Mouse (Mus musculus) limb, embryonic 12.5 days (tissue): Measurements from ENCODE around the gene Ssh2. TPM values are rescaled to one million over a fixed set of nuclear protein-coding genes. Genes with fewer than 3 reads are reported as not detected.

Experiments used
- ATAC-seq: fragments of 200-750 bp; cut with Nextera tagmentation; 2 replicates; pipeline ENCODE4 v1.8.0; 2017; ENCODE audit warnings: low read depth, moderate TSS enrichment; ENCODE audit not compliant: insufficient number of reproducible peaks, insufficient read depth, low FRiP score, low TSS enrichment
- H3K27ac ChIP-seq: fragments of 300-500 bp; sonication (generic); 2 replicates; pipeline ENCODE4 v1.5.1; 2016; ENCODE audit warnings: mild to moderate bottlenecking, moderate library complexity
- H3K27me3 ChIP-seq: fragments of 300-500 bp; sonication (generic); 2 replicates; pipeline ENCODE4 v1.6.1; 2016; ENCODE audit warnings: mild to moderate bottlenecking, moderate library complexity
- H3K36me3 ChIP-seq: fragments of 300-500 bp; sonication (generic); 2 replicates; pipeline ENCODE4 v1.6.1; 2016; ENCODE audit warnings: mild to moderate bottlenecking, moderate library complexity
- H3K4me1 ChIP-seq: fragments of 300-500 bp; sonication (generic); replicated peaks from 2 replicates; pipeline ENCODE4 v1.6.1; 2016
- H3K4me2 ChIP-seq: fragments of 300-500 bp; sonication (generic); 2 replicates; pipeline ENCODE4 v1.6.1; 2016; ENCODE audit warnings: mild to moderate bottlenecking, moderate library complexity
- H3K4me3 ChIP-seq: fragments of 300-500 bp; sonication (generic); replicated peaks from 2 replicates; pipeline ENCODE4 v1.5.1; 2016; ENCODE audit warnings: mild to moderate bottlenecking
- H3K9ac ChIP-seq: fragments of 300-500 bp; sonication (generic); replicated peaks from 2 replicates; pipeline ENCODE4 v1.6.1; 2016; ENCODE audit warnings: mild to moderate bottlenecking, moderate library complexity
- H3K9me3 ChIP-seq: fragments of 300-500 bp; sonication (generic); 2 replicates; pipeline ENCODE4 v1.6.1; 2016; ENCODE audit warnings: mild to moderate bottlenecking, moderate library complexity
- WGBS: fragments of 180-500 bp; shearing (Covaris S2); methylation state at CpG from one replicate; pipeline ENCODE4 v1.1.7; 2016; 5-methylcytosine and 5-hydroxymethylcytosine counted together
- polyA plus RNA-seq: library from polyadenylated mRNA; unstranded; fragments of >200 nt; fragmentation: Nextera tagmentation; extraction: Ambion mirVana; gene quantifications from 2 replicates; pipeline ENCODE4 v1.2.1, GENCODE M21; 2016

Ssh2 gene
- polyA plus RNA-seq, 1 experiment from 2014 or later: 9.2 TPM

DNA sequence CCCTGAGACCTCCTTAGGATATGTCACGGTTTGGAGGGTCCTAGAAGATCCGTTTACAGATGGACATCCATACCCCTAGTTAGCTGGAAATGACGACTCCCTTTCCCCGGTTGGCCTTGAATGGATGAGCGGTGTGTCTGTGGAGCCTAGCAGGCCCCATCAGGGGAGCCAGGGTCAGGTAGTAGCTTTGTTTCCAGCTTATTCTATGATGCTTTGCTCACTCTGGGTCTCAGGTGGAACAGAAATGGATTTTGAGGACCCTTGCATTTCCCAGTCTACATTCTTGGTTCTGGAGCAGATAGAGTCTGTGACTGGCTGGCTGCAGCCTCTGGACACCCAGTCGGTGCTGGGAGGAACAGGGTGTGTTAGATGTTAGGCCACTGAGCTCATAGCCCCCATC is 278.7 kb downstream of the Ssh2 start:
- Histone ChIP-seq H3K4me3 (peak overlapping the region; percentile 97; the same call in 1 of the 2 replicates), H3K9ac (peak overlapping the region; percentile 97; the same call in 1 of the 2 replicates), H3K27ac (no peak overlapping the region), H3K9me3 (no peaks in the 10 kb centered on the region), H3K4me2 (peak overlapping the region; percentile 90), H3K27me3 (no peaks in the 10 kb centered on the region), H3K36me3 (peaks cover 10% of the 10 kb centered on the region), H3K4me1 (peaks cover 69% of the 10 kb centered on the region)
- ATAC-seq: no peak
- WGBS: 80% methylated on average over 6 of the region's 6 CpGs

DNA sequence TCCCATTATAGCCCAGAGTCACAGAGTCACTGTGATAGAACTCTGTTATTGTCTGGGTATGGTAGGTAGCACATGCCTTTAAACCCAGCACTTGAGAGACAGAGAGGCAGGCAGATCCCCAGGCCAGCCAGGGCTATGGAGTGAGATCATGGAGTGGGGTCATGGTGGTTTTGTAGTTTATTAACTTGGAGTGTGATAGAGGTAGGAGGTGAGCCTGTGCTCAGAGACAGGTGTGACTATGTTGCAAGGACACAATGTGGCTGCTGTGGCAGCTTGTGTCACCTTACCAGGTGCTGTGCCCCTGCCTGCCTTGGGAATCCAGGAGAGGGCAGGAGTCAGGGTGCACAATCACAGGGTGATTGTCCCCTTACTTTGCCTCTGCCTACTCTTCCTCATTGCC is 279.4 kb downstream of the Ssh2 start:
- Histone ChIP-seq H3K9me3 (no peaks in the 10 kb centered on the region), H3K4me3 (no peak overlapping the region), H3K27me3 (no peaks in the 10 kb centered on the region), H3K4me1 (peaks cover 70% of the 10 kb centered on the region), H3K36me3 (peaks cover 17% of the 10 kb centered on the region), H3K4me2 (0 out of 2 replicates have a peak overlapping the region, but pooled peaks have one; percentile 2), H3K27ac (no peak overlapping the region), H3K9ac (no peak overlapping the region)
- no peak for ATAC-seq

DNA sequence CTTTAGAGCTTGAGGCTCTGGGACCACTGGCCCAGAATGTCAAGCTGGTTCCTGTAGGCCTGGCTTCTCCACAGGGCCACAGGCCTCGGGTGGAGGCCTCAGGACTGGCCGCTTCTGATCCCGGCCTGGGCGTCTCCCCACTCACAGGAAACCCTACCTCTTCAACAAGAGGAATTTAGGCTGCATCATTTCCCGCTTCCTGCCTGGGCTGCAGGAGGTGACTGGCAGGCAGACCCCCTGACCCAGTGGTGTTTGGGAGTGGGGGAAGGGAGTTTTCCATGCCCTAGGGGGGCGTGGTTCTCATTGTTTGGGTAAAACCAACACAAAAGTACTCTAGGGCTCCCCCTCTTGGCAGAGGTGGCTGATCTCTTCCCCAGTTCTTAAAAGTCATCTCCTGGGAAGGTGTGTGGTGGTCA is 281.3 kb downstream of the Ssh2 start:
- H3K9me3 ChIP-seq: no peaks in the 10 kb centered on the region
- H3K27me3 ChIP-seq: no peaks in the 10 kb centered on the region
- peak overlapping the region; percentile 75 for H3K27ac ChIP-seq
- no peak overlapping the region; the same call in 1 of the 2 replicates for H3K9ac ChIP-seq
- H3K36me3 ChIP-seq: peaks cover 35% of the 10 kb centered on the region
- ATAC-seq: no peak
- 9% methylated on average over 6 of the region's 6 CpGs for WGBS
- no peak overlapping the region for H3K4me3 ChIP-seq
- H3K4me2 ChIP-seq: peak overlapping the region; percentile 24; the same call in 1 of the 2 replicates
- H3K4me1 ChIP-seq: peaks cover 63% of the 10 kb centered on the region

DNA sequence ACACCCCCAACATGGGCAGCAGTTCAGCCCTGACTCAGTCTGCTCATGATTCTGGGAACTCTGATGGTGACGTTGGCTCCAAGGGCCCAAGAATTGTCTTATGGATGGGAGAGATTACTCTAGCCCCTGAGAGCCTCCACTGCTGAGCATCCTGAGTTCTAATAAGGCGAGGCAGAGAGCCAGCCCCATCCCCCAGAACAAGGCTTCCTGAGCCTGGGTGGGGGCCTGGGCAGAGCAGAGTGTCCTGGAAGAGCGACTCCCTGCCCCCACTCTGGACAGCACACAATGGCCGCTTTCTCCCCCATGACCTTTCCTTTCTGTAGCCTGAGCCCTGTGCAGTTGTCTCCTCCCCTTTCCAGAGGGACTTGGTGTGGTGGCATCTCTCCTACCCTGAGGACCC is 281.8 kb downstream of the Ssh2 start:
- no peak for ATAC-seq
- Histone ChIP-seq H3K4me2 (no peak overlapping the region), H3K9ac (no peak overlapping the region), H3K36me3 (peaks cover 40% of the 10 kb centered on the region), H3K9me3 (no peaks in the 10 kb centered on the region), H3K4me1 (peaks cover 58% of the 10 kb centered on the region), H3K27ac (peak overlapping the region; percentile 75), H3K27me3 (no peaks in the 10 kb centered on the region), H3K4me3 (no peak overlapping the region)
- 50% methylated on average over 4 of the region's 4 CpGs for WGBS

DNA sequence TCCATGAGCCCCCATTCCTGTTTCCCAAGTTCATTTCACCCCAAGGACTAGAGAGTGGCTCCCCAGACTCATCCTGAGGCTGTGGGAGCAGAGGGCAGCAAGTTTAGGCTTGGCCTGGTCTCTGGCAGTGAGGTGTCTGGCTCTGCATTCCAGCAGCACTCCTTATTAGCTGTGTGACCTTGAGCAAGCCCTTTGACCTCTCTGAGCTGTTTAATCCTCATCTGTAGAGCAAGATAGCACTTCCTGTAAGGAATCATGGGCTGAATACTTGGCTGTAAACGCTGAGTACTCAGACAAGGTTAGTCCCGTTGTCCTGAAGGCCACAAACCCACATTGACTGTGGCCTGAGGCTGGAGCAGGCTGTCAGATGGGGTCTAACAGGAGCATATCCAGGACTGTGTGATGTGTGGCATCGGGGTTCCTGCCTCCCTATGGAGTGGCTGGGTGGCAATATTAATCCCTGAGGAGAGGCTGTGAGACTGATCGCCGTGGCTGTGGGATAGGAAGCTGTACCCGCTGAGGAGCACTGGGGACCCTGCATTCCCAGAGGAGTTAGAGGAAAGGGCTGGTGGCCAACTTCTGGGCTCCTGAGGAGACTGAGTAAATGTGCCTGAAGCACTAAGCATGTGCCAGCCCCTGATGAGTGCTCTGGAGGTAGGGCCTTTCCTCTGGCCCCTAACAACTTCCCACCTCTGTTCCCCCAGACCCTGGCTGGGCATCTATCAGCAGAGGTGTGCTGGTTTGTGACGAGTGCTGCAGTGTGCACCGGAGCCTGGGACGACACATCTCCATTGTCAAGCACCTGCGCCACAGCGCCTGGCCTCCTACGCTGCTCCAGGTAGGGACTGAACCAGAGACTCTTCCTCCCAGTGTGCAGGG is 282.4 kb downstream of the Ssh2 start:
- H3K4me3 ChIP-seq: no peak overlapping the region
- 73% methylated on average over 12 of the region's 12 CpGs for WGBS
- no peaks in the 10 kb centered on the region for H3K9me3 ChIP-seq
- H3K4me2 ChIP-seq: no peak overlapping the region
- ATAC-seq: no peak
- peak overlapping the region; percentile 75 for H3K27ac ChIP-seq
- no peak overlapping the region for H3K9ac ChIP-seq
- H3K27me3 ChIP-seq: no peaks in the 10 kb centered on the region
- H3K4me1 ChIP-seq: peaks cover 58% of the 10 kb centered on the region
- peaks cover 46% of the 10 kb centered on the region for H3K36me3 ChIP-seq

DNA sequence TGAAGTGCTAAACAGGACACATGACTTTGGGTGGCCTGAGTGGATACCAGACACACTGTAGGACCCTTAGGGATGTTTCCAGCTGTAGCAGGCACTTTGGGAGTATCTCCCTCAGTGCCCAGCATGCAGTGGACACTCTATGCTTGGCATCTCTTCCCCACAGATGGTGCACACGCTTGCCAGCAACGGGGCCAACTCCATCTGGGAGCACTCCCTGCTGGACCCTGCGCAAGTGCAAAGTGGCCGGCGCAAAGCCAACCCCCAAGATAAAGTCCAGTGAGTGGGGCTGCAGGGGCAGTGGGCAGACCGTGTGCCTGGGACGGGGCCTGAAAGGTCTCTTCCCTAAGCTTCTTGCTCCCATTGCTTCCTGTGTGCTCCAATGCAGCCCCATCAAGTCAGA is 283.3 kb downstream of the Ssh2 start:
- Histone ChIP-seq H3K36me3 (peaks cover 55% of the 10 kb centered on the region), H3K27me3 (no peaks in the 10 kb centered on the region), H3K9ac (0 out of 2 replicates have a peak overlapping the region, but pooled peaks have one; percentile 27), H3K9me3 (no peaks in the 10 kb centered on the region), H3K27ac (no peak overlapping the region), H3K4me3 (no peak overlapping the region), H3K4me2 (no peak overlapping the region), H3K4me1 (peaks cover 51% of the 10 kb centered on the region)
- WGBS: 89% methylated on average over 7 of the region's 7 CpGs
- no peak for ATAC-seq

DNA sequence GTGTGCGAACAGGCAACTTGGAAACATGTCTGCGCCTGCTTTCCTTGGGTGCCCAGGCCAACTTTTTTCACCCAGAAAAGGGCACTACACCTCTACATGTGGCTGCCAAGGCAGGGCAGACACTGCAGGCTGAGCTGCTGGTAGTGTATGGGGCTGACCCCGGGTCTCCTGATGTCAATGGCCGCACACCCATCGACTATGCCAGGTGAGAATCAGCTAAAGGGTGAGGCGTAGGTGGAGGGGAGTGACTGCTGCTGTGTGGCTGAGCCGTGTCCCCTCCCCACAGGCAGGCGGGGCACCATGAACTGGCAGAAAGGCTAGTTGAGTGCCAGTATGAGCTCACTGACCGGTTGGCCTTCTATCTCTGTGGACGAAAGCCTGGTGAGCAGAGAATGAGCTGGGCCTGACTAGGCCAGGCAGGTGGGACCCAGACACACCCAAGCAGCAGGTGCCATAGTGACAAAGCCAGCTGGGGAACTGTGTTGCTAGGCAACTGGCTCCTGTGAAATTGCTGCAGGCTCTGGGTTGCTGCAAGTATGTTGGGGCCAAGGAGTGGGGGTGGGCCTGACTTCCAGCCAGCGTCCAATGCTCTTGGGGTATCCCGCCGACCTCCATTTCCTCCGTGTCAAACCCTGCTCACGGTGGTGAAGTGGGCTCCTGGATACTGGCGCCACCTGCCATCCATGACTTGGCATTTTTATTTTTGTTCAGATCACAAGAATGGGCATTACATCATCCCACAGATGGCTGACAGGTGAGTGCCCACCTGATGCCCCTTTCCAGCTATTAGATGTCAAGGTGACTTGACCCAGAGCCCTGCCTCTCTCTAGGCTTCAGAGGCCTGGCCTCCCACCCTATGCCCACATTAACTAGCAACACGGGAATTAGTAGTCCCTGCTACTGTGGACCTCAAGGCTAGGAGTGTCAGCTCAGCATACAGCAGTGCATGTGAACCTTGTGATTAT is 284.6 kb downstream of the Ssh2 start:
- no peak overlapping the region for H3K4me3 ChIP-seq
- H3K27ac ChIP-seq: no peak overlapping the region
- no peak for ATAC-seq
- H3K9me3 ChIP-seq: no peaks in the 10 kb centered on the region
- H3K4me1 ChIP-seq: peaks cover 38% of the 10 kb centered on the region
- peaks cover 68% of the 10 kb centered on the region for H3K36me3 ChIP-seq
- WGBS: 83% methylated on average over 17 of the region's 17 CpGs
- H3K4me2 ChIP-seq: no peak overlapping the region
- H3K9ac ChIP-seq: peak overlapping the region; percentile 2; the same call in 1 of the 2 replicates
- no peaks in the 10 kb centered on the region for H3K27me3 ChIP-seq

DNA sequence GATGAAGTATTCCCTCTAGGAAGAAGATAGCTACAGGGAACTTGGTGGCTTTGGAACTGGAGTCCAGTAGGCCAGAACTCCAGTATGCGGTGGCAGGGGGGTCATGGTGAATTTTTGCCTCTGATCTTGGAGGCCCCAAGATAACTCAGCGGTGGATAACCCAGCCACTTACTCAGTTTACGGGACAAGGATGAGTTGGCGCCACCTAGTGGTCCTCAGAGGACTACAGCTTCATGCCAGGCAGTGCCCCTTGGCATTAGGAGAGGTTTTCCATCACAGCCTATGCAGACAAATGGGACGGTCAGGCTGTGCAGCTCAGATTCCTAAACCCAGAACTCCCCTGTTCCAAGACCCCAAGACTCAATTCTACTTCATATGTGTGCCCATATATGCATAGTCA is 285.3 kb downstream of the Ssh2 start:
- Histone ChIP-seq H3K9ac (no peak overlapping the region), H3K9me3 (no peaks in the 10 kb centered on the region), H3K4me1 (peaks cover 35% of the 10 kb centered on the region), H3K4me3 (no peak overlapping the region), H3K4me2 (no peak overlapping the region), H3K27me3 (no peaks in the 10 kb centered on the region), H3K36me3 (peaks cover 75% of the 10 kb centered on the region), H3K27ac (no peak overlapping the region)
- WGBS: 32% methylated on average over 5 of the region's 5 CpGs
- ATAC-seq: no peak

DNA sequence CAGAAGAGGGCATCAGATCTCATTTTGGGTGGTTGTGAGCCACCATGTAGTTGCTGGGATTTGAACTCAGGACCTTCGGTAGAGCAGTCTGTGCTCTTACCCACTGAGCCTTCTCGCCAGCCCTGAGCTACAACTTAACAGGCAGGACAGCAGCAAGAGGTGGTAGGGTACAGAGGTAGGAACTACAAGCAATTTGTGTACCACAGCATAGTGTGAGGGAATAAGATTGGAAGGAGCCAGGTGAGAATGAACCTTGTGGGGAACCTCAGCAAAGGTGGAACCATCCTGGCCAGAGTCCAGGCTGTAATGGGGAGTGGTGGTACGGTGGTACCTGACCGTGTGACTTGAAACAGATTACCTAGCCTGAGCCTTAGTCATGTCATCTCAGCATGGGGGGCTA is 285.9 kb downstream of the Ssh2 start:
- no peak for ATAC-seq
- 87% methylated on average over 4 of the region's 4 CpGs for whole genome bisulfite sequencing
- Histone ChIP-seq H3K36me3 (peaks cover 81% of the 10 kb centered on the region), H3K9ac (0 out of 2 replicates have a peak overlapping the region, but pooled peaks have one; percentile 4), H3K9me3 (no peaks in the 10 kb centered on the region), H3K27ac (no peak overlapping the region), H3K4me1 (peaks cover 32% of the 10 kb centered on the region), H3K4me3 (no peak overlapping the region), H3K4me2 (no peak overlapping the region), H3K27me3 (no peaks in the 10 kb centered on the region)

DNA sequence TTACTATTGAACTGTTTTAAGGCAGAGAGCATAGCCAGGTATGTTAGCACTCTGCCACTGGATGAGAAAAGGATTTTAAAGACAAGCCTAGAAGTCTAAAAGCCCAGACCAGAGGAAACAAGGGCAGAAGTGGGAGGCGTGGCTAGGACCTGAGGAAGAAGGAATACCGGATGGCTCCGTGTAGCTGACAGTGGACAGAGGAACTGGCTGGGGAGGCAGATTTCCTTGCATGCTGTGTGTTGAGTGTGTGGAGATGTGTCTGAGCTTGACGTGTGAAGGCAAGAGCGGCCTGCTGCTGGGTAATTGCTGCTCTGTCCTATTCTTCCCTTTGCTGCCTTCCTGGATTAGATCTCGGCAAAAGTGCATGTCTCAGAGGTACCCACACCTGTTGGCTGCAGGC is 286.4 kb downstream of the Ssh2 start:
- WGBS: 83% methylated on average over 6 of the region's 6 CpGs

DNA sequence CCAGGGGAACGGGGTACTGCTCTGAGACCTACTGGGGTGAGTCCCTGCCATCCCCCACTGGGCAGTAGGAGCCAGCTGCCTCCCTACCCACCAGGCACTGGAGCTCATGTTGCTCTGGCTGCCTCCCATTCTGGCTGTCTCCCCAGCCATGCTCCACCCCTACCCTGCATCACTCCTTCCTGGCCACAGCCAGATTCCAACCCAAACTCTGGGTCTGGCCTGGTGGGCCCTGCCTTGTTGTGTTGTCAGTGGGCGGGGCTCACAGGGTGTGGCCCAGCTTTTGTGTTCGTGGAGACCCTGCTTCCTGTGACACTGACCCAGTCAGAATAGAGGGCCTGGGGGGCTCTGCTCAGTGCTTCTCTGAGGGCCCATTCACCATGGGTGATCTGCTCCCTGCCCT is 287.4 kb downstream of the Ssh2 start:
- Histone ChIP-seq H3K9me3 (no peaks in the 10 kb centered on the region), H3K36me3 (peaks cover 92% of the 10 kb centered on the region), H3K4me2 (no peak overlapping the region), H3K4me3 (no peak overlapping the region), H3K9ac (no peak overlapping the region; the same call in 1 of the 2 replicates), H3K4me1 (peaks cover 21% of the 10 kb centered on the region), H3K27me3 (no peaks in the 10 kb centered on the region), H3K27ac (no peak overlapping the region)
- 64% methylated on average over 3 of the region's 3 CpGs for WGBS
- ATAC-seq: no peak

More for the DNA sequence above, 286.4 kb downstream of the Ssh2 start:
- H3K9me3 ChIP-seq: no peaks in the 10 kb centered on the region
- peaks cover 27% of the 10 kb centered on the region for H3K4me1 ChIP-seq
- no peak for ATAC-seq
- no peaks in the 10 kb centered on the region for H3K27me3 ChIP-seq
- no peak overlapping the region for H3K4me2 ChIP-seq
- peaks cover 86% of the 10 kb centered on the region for H3K36me3 ChIP-seq
- H3K9ac ChIP-seq: no peak overlapping the region
- H3K4me3 ChIP-seq: no peak overlapping the region
- no peak overlapping the region for H3K27ac ChIP-seq
